Mouse (Mus musculus) left cerebral cortex, adult 8-10 months (tissue): ENCODE data around the gene Calcoco1. TPM values are rescaled to one million over a fixed set of nuclear protein-coding genes. Genes with fewer than 3 reads are reported as not detected.
A peak's percentile ranks its signal among the peaks of the same experiment; 100 is the strongest.
"Not testable (repeated sequence)": the region's sequence is repeated elsewhere in the genome, so short reads cannot be mapped to it uniquely, and the experiment has no call there.

Experiments
- DNase-seq, 2 experiments: peaks; one replicate each; pipeline ENCODE4 v3.0.0; 2022; ENCODE audit warnings: low spot score in 2 of 2
- microRNA-seq, 2 experiments: library from miRNA; unstranded; fragments of <30 nt; microRNA quantifications; one replicate each; pipeline ENCODE4 v1.2.0; 2022
- total RNA-seq, 4 experiments: library from RNA; stranded (reverse); gene quantifications; 2 replicates each; pipeline ENCODE4 v1.2.4; 2022

Gene Calcoco1
- total RNA-seq, 4 experiments from 2014 or later, result 74.9 to 85.2 (median 82.2) TPM

DNA sequence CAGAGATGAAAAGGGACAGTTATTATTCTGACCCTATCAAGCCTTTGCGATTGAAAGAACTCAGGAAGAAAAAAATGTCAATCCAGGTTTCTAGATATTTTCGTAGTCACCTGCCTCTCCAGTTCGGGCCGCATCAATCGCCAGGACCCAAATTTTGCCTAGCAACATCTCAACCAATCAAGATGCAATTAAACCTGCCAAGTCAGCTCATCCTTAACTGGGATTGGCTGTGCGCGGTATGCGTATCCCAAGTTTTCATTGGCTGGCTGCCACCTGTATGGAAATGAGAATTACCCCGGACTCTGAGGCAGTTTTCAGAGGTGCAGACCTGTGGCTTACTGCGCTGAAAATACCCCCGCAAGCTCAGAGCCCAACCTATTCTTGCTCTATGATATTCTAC lies 28.4 kb downstream of the Calcoco1 start:
- DNase-seq, result peak; percentile 53 to 78

DNA sequence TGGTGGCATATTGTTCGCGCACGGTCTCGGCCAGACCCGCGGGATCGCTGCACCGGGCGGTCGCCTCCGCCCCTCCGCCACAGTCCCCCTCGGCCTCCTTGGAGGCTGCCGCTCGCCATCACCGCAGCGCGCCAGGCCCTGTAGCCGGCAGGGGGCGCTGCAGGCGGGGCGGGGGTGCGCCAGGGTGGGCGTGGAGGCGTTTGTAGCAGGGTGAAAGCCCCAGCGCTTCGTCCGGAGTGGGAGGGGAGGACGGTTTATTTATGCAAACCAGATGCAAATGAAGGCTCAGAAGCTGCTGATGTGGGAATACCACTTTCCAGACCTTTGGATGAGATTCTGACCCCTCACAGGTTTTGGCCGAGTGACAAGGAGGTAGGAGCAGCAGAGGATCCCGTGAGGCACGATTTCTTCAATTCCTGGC lies 29.0 kb downstream of the Calcoco1 start:
- DNase-seq, result peak; percentile 52 to 63

DNA sequence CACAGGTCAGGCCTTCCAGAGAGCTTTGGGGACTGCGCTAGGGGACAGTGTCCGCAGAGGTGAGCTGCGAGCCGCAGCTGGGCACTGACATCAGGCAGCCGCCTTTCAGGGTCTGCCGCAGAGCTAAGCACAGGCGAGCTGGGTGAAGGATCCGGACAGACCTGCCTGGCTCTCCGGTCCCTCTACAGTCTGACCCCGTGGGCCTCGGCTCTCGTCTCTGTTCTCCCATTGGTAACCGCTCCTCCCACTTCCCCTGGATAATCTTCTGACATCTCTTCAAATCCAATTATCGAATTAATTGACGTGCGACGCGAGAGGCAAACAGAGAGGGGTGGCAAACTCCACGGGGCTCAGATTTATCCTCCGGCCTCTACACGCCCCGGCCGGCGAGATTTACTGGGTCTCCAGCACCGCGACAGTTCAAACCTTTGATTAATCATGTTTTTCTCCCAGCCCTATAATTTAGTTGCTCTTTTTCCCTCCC lies 29.6 kb downstream of the Calcoco1 start:
- DNase-seq, result no peak

DNA sequence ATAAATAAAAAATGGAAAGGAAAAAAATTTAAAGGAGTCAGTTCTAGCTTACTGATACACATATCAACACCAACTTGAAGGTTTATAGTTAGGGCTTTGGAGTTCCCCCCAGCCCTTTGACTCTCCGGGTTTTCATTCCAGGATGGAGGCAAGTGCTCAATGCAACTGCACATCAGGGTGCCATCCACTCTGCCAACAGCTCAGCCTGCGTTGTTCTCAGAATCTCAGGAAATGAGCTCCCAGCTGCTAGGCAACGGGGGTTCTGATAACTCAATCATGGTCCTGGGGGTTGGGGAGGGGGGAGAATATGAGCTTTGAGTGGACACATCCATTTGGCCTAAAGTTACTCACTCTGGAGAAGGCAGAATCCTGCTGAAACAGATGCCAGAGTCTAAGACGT lies 36.2 kb downstream of the Calcoco1 start:
- no peak for DNase-seq

DNA sequence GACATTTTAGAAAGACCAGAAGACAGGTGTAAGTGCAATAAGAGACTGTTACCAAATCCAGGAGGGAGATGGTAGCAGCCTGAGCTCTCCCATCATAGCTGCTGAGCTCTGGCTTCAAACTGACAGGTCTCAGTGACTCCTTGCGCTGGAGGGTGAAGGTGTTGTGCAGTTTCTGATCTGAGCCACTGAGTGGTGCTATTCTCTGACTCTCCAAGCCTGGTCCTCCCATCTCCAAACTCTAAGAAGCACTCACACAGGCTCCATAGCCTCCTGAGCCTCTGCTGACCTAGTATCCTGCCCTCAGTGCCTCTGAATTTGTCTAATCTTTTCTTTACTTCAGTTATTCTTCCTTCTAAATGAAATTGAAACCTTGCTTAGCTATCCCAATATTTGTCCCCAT lies 38.3 kb downstream of the Calcoco1 start:
- no peak for DNase-seq

DNA sequence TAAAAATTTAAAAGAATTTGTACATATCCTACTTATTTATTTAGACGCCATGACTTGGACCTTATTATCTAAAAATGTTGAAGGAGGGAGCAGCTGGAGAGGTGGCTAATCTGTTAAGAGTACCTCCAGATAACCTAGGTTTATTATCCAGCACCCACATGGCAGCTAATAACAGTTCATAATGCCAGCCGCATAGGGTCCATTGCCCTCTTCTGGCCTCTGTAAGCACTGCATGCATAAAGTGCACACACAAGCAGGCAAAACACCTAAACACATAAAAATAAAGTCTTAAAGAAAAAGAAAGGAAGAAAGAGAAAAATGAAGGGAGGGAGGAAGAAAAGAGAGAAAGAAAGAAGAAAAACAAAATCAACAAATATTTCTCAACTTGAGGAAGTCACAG lies 45.6 kb downstream of the Calcoco1 start:
- DNase-seq, result no peak

DNA sequence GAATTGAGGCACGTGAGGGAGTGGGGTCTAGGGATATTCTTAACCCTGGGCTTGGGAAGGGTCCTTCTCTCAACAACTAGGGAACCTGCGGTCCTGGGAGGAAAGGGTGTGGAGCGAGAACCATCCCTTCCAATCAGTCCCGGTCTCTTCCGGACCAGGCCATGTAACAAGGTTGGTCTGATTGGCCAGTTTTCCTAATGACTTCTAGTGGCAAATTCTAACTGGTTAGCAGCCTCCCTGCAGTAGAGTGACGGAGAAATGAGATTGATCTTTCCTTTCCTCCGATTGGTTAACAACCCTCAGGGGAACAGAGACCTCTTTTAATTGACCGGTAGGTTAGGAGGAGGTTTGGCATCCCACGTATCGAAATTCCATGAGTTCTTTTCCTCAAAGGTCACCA lies 48.4 kb downstream of the Calcoco1 start:
- peak in 1 of 2 experiments; percentile 61 for DNase-seq

DNA sequence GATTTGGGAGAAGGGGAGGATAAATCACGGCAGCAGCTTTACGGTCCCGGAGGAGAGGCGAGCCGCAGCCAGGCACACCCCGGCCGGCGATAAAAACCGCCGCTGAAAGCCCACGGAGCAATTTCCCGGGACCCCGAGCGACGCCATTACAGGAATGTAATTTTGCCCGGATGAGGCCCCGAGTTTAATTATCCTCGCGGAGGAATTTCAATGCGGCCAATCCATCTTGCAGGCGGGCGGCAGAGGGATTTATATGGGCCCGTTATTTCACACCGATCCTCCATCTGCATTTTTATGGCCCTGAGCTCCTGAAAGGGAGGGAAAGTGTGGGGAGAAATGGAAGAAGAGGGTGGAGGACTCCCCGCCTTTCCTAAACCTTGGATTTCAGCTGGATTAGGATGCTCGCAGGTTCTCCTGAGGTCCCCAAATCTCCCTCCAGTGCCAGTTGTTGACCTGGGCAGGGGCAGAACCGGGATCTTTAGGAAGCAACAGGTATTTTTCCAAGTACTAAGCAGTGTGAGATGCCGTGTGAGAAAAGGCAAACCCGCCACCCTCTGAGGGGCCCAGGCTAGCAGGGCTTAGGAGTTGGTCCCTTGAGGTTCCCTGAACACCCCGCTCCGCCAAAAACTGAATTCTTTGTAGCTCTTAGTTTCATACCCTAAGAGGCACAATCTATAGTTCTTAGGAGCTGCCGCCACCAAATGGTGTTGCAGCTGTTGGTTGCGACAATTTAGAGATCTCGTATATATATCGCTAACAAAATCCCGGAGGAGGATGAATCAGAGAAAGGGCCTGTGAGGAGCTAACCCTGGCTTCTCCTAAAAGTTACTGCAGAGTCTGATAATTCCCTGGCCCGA lies 49.5 kb downstream of the Calcoco1 start, which contains the start of gene Atp5g2:
Gene Atp5g2 (minus strand): TSS at position 138 of the 857 bp plus-strand sequence.
- peak; percentile 32 to 43 for DNase-seq

DNA sequence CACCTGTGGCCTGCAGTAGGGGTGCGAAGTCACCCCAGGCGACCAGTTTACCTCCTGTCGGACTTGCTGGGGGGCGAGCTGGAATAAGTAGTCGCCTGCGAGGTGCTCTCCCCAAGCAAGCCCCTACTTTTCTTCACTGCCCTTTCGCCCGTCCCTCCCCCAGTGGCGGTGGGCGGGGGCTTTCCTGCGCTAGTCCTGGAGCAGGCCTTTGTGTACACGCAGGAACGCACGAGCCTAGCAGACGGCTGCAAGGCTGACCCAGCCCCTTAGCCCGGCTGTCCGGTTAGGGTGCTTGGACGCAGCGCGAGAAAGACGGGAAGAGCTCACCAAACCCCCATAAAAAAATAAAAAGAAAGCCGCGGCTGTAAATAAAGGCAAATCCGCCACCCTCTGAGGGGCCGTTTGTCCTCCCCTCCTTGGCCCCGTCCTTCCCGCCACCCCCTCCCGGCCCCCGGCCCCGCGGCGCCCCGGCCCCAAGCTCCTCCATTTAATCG lies 50.2 kb downstream of the Calcoco1 start:
- DNase-seq, result peak; percentile 48 to 71

DNA sequence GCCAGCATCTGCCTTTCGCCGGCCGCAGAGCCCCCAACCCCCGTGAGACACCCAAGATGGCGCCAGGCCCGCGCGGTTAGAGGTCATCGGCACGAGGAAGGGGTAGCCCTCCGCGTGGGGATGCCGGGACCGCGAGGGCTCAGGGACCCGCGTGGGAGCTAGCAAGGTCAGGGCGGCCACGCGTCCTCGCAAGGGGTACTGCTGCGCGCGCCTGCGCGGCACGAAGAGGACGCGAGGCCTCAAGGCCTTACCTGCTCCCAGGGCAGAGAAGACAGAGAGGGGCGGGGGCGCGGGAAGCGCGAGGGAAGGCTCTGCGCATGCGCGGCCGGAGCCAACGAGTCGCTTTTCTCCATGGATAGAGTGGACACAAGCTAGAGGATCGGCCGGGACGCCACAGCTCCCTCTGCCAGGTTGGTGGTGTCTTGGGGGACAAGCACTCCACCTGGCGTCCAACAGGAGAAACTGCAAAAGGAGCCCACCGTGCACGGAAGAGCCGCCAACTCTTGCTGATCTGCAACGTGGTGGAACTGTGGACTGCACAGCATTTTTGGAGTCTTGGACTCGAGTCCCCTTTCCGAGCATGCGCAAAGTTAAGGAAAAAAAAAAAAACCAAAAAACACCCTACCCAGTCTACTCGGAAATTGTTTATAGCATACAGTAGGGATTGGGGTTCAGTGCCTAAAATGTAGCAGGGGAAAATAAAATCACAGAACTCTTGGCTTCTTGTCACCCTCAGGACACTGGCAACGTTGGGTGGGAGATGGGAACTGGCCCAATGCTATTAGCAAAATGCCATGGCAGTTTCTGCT lies 51.0 kb downstream of the Calcoco1 start:
- peak; percentile 92 to 98 for DNase-seq

DNA sequence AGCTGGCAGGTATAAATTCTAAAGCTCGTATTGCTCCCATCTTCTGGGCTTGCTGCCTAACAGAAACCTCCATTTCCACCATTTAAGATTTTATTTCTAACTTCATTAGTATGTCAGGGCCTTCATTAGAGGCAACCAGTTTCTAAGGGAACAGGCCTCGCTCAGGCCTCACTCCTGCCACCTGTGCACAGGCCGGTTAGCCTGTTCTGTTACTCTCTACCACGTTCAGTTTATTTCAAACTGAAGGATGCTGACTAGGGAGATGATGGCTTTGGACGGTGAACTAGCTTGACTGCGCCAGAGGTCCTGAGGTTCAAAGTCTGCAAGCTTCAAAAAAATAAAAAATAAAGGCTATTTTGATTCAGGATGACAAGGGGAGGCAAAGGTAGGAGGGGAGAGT lies 51.7 kb downstream of the Calcoco1 start:
- DNase-seq, result no peak

DNA sequence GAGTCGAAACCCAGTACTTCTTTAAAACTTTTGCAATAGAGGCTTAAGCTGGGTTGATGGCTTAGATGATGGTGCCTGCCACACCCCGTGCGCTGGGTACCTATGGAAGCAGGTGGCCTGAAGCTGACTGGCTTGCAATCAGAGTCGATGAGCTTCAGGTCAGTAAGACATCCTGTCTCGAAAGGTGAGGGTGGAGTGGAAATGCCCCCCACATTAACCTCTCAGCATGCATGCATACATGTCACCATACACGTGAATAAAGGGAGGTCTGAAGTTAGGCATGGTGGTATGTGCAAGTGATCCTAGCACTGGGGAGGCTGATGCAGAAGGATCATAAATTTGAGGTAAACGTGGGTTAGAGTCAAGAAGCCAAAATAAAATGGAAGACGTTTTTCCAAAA lies 52.4 kb downstream of the Calcoco1 start:
- DNase-seq, result no peak

DNA sequence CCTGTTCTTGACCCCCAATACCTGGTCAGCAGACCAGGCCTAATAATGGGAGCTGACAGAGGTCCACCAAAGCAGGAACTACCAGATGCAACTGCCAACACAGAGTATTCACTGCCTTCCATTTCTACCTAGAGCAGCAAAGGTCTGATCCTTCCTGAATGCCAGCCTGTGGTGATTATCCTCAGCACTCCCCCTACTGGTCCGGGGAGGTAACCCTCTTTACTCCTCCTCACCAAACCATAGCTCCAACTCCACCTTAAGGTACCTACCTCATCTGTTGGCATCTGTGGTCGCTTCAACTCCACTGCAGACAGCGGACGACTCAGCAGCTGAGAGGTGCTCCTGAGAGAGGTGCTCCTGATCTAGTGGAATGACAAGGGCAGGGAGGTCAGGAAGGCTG lies 56.5 kb downstream of the Calcoco1 start:
- no peak for DNase-seq

DNA sequence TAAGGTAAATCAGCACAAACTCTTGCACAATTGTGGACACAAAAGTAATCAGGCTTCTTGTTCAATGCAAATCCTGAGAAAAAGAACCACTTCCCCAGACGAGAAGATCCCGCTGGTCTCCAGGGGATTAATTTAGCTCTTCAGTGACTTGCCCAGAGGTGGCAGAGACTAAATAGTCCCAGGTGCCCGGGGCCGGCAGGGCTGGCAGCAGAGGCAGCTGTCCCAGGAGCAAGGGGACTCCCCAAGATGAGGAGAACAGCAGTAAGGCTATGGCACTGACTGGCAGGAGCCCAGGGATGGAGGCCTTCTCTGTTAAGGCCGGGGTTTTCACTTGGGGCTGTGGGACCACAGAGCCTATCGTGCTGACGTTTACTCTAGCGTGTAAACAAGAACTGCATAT lies 58.2 kb downstream of the Calcoco1 start:
- DNase-seq, result no peak

DNA sequence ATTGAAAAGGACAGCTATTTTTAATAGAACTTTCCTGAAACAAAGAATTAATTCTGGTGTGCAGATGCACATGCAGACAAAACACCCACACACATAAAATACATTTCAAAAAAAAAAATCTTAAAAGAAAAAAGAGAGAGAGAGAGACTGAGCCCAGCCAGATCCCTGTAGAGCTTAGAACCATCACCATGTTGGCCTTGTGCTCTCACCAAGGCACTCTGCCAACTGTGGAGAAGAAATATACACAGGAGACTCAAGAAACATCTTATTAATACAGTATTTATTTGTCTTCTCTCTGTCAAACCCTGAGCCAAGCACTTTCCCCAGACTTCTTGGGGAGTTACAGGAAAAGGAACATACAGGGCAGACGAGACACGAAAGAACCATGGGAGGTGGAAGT lies 59.4 kb downstream of the Calcoco1 start:
- DNase-seq, result not testable (repeated sequence)

DNA sequence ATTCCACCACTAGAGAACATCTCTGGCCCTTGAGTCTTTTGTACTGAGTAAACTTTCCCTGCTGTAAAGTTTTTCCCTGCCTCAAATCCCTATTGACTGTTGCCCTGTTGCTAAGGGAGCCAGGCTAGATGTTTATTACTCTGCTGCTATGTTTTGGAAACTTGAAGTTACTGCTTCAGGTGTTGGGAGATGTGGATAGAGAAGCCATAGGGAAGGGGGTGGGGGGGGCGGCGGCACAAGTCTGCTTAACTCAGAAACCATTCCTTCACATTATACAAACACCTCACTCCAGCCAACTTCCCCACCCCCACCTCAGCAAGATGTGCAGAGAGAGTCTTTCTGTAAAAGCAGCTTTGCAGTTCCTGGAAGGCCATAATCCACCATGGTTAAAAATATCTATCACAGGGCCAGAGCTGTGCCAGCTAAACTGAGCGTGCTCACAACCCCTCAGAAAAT lies 64.0 kb downstream of the Calcoco1 start:
- DNase-seq, result peak in 1 of 2 experiments; percentile 33

Small RNAs within 50 kb of the gene (microRNA-seq; reads per million reads assigned to microRNA genes)
- gene Mir688, result 0 to 0.44 reads per million in 2 experiments

Other genes starting within 250 kb of the Calcoco1 start
- not detected for gene Gm10337, start 218.5 kb downstream of the Calcoco1 start, total RNA-seq
- gene Map3k12, start 205.1 kb downstream of the Calcoco1 start, total RNA-seq, result 10 to 100 TPM; 85.6 to 93.8 (median 89.3) TPM
- gene Tarbp2, start 204.0 kb downstream of the Calcoco1 start, total RNA-seq, result 10 to 100 TPM; 30.3 to 37.4 (median 35.2) TPM
- 1 to 10 TPM; 2.1 to 4.8 (median 3.2) TPM for gene Npff, start 197.2 kb downstream of the Calcoco1 start, total RNA-seq
- under 1 TPM in 1 of 4 experiments, not detected in 3; 0.91 TPM for gene Gm28047, start 97.1 kb downstream of the Calcoco1 start, total RNA-seq
- 10 to 100 TPM; 40.8 to 44.8 (median 42.6) TPM for gene Atf7, start 96.7 kb downstream of the Calcoco1 start, total RNA-seq
- gene Atp5g2, start 49.8 kb downstream of the Calcoco1 start, total RNA-seq, result 10 to 100 TPM in 3 of 4 experiments, 1 to 10 TPM in 1; 8.4 to 19.1 (median 13.2) TPM
- not detected for gene Hoxc13, start 198.9 kb upstream of the Calcoco1 start, total RNA-seq
- gene Hoxc12, start 214.6 kb upstream of the Calcoco1 start, total RNA-seq, result not detected
- gene Hoxc11, start 232.2 kb upstream of the Calcoco1 start, total RNA-seq, result not detected
- not detected for gene Hoxc10, start 244.6 kb upstream of the Calcoco1 start, total RNA-seq
- gene Hoxc5, start 245.3 kb upstream of the Calcoco1 start, total RNA-seq, result not detected